Mouse (Mus musculus): Measurements from ENCODE around the gene Gm15517. TPM values are rescaled to one million over a fixed set of nuclear protein-coding genes. Genes with fewer than 3 reads are reported as not detected.

Gm15517 gene
- polyA plus RNA-seq, 1 experiment from 2014 or later, result not detected

- no peaks in the 10 kb centered on the region for H3K9me3 ChIP-seq (ENCODE audit: control insufficient read depth, low read length)
- H3K4me2 ChIP-seq (replicated peaks; ENCODE audit: low read depth, low read length), result peak overlapping the region; percentile 86
- ATAC-seq (ENCODE audit: low FRiP score, low TSS enrichment), result peak; percentile 36
- peaks cover 11% of the 10 kb centered on the region for H3K27me3 ChIP-seq (ENCODE audit: control insufficient read depth, insufficient read depth, low read length)
- H3K4me1 ChIP-seq (ENCODE audit: control insufficient read depth, insufficient read depth, low read length), result peaks cover 38% of the 10 kb centered on the region
- H3K27ac ChIP-seq (ENCODE audit: low read depth, low read length), result no peak overlapping the region
- H3K4me3 ChIP-seq (ENCODE audit: low read length), result peak overlapping the region; percentile 46
- H3K9ac ChIP-seq (ENCODE audit: low read depth, low read length), result peak overlapping the region; percentile 57
- under 1% methylated on average over 35 of the region's 40 CpGs for WGBS
- no peaks in the 10 kb centered on the region for H3K36me3 ChIP-seq (ENCODE audit: control insufficient read depth, insufficient read depth, low read length)
These were observed 49.1 kb downstream of the Gm15517 start for GRCm38 (mm10) chr7:44310285-44310877.

GRCm38 (mm10) chr7:44310878-44311712 is 49.8 kb downstream of the Gm15517 start:
- H3K4me3 ChIP-seq (ENCODE audit: low read length), result peak overlapping the region; percentile 46
- peak; percentile 36 for ATAC-seq (ENCODE audit: low FRiP score, low TSS enrichment)
- H3K27ac ChIP-seq (ENCODE audit: low read depth, low read length), result no peak overlapping the region
- H3K27me3 ChIP-seq (ENCODE audit: control insufficient read depth, insufficient read depth, low read length), result peaks cover 11% of the 10 kb centered on the region
- WGBS, result under 1% methylated on average over 38 of the region's 38 CpGs
- H3K36me3 ChIP-seq (ENCODE audit: control insufficient read depth, insufficient read depth, low read length), result no peaks in the 10 kb centered on the region
- H3K9ac ChIP-seq (ENCODE audit: low read depth, low read length), result peak overlapping the region; percentile 57
- peak overlapping the region; percentile 86 for H3K4me2 ChIP-seq (replicated peaks; ENCODE audit: low read depth, low read length)
- no peaks in the 10 kb centered on the region for H3K9me3 ChIP-seq (ENCODE audit: control insufficient read depth, low read length)
- peaks cover 31% of the 10 kb centered on the region for H3K4me1 ChIP-seq (ENCODE audit: control insufficient read depth, insufficient read depth, low read length)

Other genes starting within 250 kb of the Gm15517 start
- gene Klk1b26, start 249.3 kb upstream of the Gm15517 start, polyA plus RNA-seq (2014; fragmentation: Nextera tagmentation; extraction: Ambion mirVana), result not detected in 2 replicates
- gene Klk1b27, start 209.2 kb upstream of the Gm15517 start, polyA plus RNA-seq (2014; fragmentation: Nextera tagmentation; extraction: Ambion mirVana), result not detected in 2 replicates
- not detected in 2 replicates for gene Klk1b21, start 159.1 kb upstream of the Gm15517 start, polyA plus RNA-seq (2014; fragmentation: Nextera tagmentation; extraction: Ambion mirVana)
- not detected in 2 replicates for gene Klk1b22, start 148.8 kb upstream of the Gm15517 start, polyA plus RNA-seq (2014; fragmentation: Nextera tagmentation; extraction: Ambion mirVana)
- not detected in 2 replicates for gene Klk1b16, start 124.7 kb upstream of the Gm15517 start, polyA plus RNA-seq (2014; fragmentation: Nextera tagmentation; extraction: Ambion mirVana)
- gene Klk1b24, start 73.2 kb upstream of the Gm15517 start, polyA plus RNA-seq (2014; fragmentation: Nextera tagmentation; extraction: Ambion mirVana), result not detected in 2 replicates
- gene Klk1b3, start 63.3 kb upstream of the Gm15517 start, polyA plus RNA-seq (2014; fragmentation: Nextera tagmentation; extraction: Ambion mirVana), result not detected in 2 replicates
- not detected in 2 replicates for gene Klk1b4, start 54.0 kb upstream of the Gm15517 start, polyA plus RNA-seq (2014; fragmentation: Nextera tagmentation; extraction: Ambion mirVana)
- not detected in 2 replicates for gene Klk1b5, start 45.5 kb upstream of the Gm15517 start, polyA plus RNA-seq (2014; fragmentation: Nextera tagmentation; extraction: Ambion mirVana)
- 0.70 and 2.1 TPM in 2 replicates for gene Klk1, start 36.1 kb upstream of the Gm15517 start, polyA plus RNA-seq (2014; fragmentation: Nextera tagmentation; extraction: Ambion mirVana)
- gene Gm36864, start 25.3 kb upstream of the Gm15517 start, polyA plus RNA-seq (2014; fragmentation: Nextera tagmentation; extraction: Ambion mirVana), result not detected in 2 replicates
- 1.3 and 1.6 TPM in 2 replicates for gene 1700028J19Rik, start 14.8 kb upstream of the Gm15517 start, polyA plus RNA-seq (2014; fragmentation: Nextera tagmentation; extraction: Ambion mirVana)
- gene 2410002F23Rik, start 14.7 kb upstream of the Gm15517 start, polyA plus RNA-seq (2014; fragmentation: Nextera tagmentation; extraction: Ambion mirVana), result 119 and 143 TPM in 2 replicates
- not detected in 2 replicates for gene Acp4, start 4.1 kb upstream of the Gm15517 start, polyA plus RNA-seq (2014; fragmentation: Nextera tagmentation; extraction: Ambion mirVana)
- 3.4 TPM in 2 replicates for gene Clec11a, start 45.5 kb downstream of the Gm15517 start, polyA plus RNA-seq (2014; fragmentation: Nextera tagmentation; extraction: Ambion mirVana)
- 1.3 and 1.9 TPM in 2 replicates for gene Shank1, start 48.8 kb downstream of the Gm15517 start, polyA plus RNA-seq (2014; fragmentation: Nextera tagmentation; extraction: Ambion mirVana)
- gene Syt3, start 122.7 kb downstream of the Gm15517 start, polyA plus RNA-seq (2014; fragmentation: Nextera tagmentation; extraction: Ambion mirVana), result 1.4 and 2.3 TPM in 2 replicates
- 1.0 and 1.5 TPM in 2 replicates for gene 1700008O03Rik, start 124.4 kb downstream of the Gm15517 start, polyA plus RNA-seq (2014; fragmentation: Nextera tagmentation; extraction: Ambion mirVana)
- 0.50 and 0.70 TPM in 2 replicates for gene Lrrc4b, start 167.6 kb downstream of the Gm15517 start, polyA plus RNA-seq (2014; fragmentation: Nextera tagmentation; extraction: Ambion mirVana)
- gene Aspdh, start 203.9 kb downstream of the Gm15517 start, polyA plus RNA-seq (2014; fragmentation: Nextera tagmentation; extraction: Ambion mirVana), result 0.88 and 1.6 TPM in 2 replicates
- 64.9 and 78.9 TPM in 2 replicates for gene Josd2, start 206.5 kb downstream of the Gm15517 start, polyA plus RNA-seq (2014; fragmentation: Nextera tagmentation; extraction: Ambion mirVana)
- 122 and 138 TPM in 2 replicates for gene Emc10, start 235.1 kb downstream of the Gm15517 start, polyA plus RNA-seq (2014; fragmentation: Nextera tagmentation; extraction: Ambion mirVana)
- gene Fam71e1, start 235.1 kb downstream of the Gm15517 start, polyA plus RNA-seq (2014; fragmentation: Nextera tagmentation; extraction: Ambion mirVana), result 13.2 and 16.6 TPM in 2 replicates

Measured in kidney, embryonic 14.5 days (tissue).